Mouse (Mus musculus) lung, postnatal 10 days (tissue): ENCODE measurements around the gene Icam4.
"Not testable (repeated sequence)": the region's sequence is repeated elsewhere in the genome, so short reads cannot be mapped to it uniquely, and the experiment has no call there.

Experiments used
- DNase-seq: peaks from one replicate; pipeline ENCODE4 v3.0.0; 2021

The Icam4 gene

GRCm38 (mm10) chr9:21036161-21036560 is 7.0 kb downstream of the Icam4 start:
- DNase-seq, result no peak

DNA sequence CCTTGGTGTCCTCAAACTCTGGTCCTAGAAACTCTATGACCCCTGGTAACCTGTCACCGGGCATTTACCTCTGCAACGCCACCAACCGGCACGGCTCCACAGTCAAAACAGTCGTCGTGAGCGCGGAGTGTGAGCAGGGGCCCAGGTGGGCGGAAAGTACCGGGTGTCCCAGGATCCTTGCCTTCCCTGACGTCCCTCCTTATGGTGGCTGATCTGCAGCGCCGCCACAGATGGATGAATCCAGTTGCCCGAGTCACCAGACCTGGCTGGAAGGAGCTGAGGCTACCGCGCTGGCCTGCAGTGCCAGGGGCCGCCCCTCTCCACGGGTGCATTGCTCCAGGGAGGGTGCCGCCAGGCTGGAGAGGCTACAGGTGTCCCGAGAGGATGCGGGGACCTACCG is 7.5 kb downstream of the Icam4 start:
- DNase-seq, result peak; percentile 10

DNA sequence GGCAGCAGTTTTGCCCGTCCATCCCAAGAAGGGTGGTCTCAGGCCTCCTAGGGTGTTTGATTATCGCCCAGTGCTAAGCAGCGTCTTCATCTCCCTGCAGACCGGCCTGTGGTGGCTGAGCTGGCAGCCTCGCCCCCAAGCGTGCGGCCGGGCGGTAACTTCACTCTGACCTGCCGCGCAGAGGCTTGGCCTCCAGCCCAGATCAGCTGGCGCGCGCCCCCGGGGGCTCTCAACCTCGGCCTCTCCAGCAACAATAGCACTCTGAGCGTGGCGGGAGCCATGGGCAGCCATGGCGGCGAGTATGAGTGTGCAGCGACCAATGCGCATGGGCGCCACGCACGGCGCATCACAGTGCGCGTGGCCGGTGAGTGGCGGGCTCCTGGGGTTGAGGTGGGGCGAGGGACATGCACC is 8.3 kb downstream of the Icam4 start:
- peak; percentile 73 for DNase-seq

- DNase-seq, result no peak
These were observed 10.6 kb downstream of the Icam4 start for GRCm38 (mm10) chr9:21039779-21040178.

GRCm38 (mm10) chr9:21041308-21041707 is 12.1 kb downstream of the Icam4 start:
- DNase-seq, result no peak

DNA sequence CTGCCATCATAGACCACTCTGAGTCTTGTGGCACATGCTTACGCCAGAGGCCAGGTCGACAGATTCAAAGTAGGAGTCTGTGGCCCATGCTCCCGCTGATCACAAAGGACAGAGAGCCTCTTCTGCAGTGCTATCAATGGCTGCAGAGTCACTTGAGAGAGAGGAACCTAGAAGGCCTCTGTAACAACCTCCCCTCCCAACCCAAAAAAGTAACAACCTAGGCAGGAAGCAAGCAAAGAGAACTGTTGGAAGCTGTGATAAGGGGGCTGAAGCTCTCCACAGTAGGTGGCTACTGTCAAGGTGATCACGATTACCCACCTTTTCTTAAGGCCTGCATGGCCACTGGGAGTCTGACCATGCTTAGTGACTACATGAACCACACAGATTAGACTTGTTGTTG is 14.4 kb downstream of the Icam4 start:
- no peak for DNase-seq

DNA sequence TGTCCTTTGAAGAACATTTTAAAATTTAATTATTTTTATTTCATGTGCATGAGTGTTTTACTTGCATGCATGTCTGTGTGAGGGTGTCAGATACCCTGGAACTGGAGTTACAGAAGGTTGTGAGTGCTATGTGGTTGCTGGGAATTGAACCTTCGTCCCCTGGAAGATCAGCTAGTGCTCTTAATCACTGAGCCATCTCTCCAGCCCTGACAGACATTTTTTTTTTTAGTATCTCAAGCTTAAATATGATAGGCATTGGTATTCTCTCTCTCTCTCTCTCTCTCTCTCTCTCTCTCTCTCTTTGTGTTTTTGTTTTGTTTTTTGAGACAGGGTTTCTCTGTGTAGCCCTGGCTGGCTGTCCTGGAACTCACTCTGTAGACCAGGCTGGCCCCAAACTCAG is 15.6 kb downstream of the Icam4 start:
- not testable (repeated sequence) for DNase-seq

- no peak for DNase-seq
These were observed 16.1 kb downstream of the Icam4 start for GRCm38 (mm10) chr9:21045235-21045634.

- no peak for DNase-seq
These were observed 22.4 kb downstream of the Icam4 start for GRCm38 (mm10) chr9:21051578-21051977.

- no peak for DNase-seq
These were observed 33.8 kb downstream of the Icam4 start for GRCm38 (mm10) chr9:21062928-21063327.

- no peak for DNase-seq
These were observed 38.0 kb downstream of the Icam4 start, which contains the start of gene Zglp1 for GRCm38 (mm10) chr9:21067006-21067684. Gene Zglp1 (minus strand): TSS chr9:21067093.

DNA sequence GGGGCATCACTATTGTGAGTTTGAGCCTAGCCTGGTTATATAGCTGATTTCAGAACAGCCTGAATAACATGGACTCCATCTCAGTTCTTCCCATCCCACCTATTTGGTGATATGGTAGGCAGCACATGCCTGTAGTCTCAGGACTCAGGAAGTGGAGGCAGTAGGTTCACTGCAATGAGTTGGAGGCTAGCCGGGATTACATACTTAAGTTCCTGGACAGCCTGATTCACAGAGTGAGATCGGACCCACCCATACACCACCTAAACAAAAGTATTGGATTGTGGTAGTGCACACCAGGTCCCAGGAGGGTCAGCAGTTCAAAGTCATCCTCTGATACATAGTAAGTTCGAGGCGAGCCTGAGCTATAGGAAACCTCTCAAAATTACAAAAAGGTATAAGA is 43.5 kb downstream of the Icam4 start:
- no peak for DNase-seq

- peak; percentile 94 for DNase-seq
These were observed 44.1 kb downstream of the Icam4 start, which contains the start of the genes Gm49373 and Fdx1l for GRCm38 (mm10) chr9:21073044-21073840. Gene Gm49373 (minus strand): TSS chr9:21073096. Gene Fdx1l (minus strand): TSS chr9:21073614.

GRCm38 (mm10) chr9:21074173-21074572 is 45.0 kb downstream of the Icam4 start:
- no peak for DNase-seq

- no peak for DNase-seq
These were observed 46.5 kb downstream of the Icam4 start for GRCm38 (mm10) chr9:21075625-21076024.
